Mouse (Mus musculus) layer of hippocampus, adult 9-11 months (tissue): ENCODE results near the gene Col4a4.

ENCODE experiments used
- DNase-seq: peaks from one replicate; pipeline ENCODE4 v3.0.0; 2022

Col4a4 gene

GRCm38 (mm10) chr1:82577339-82577738 is 9.3 kb downstream of the Col4a4 start:
- DNase-seq = no peak

- no peak for DNase-seq
Measured at GRCm38 (mm10) chr1:82576182-82576581, 10.5 kb downstream of the Col4a4 start.

GRCm38 (mm10) chr1:82575681-82576080 is 11.0 kb downstream of the Col4a4 start:
- DNase-seq = no peak

GRCm38 (mm10) chr1:82571758-82572157 is 14.9 kb downstream of the Col4a4 start:
- DNase-seq = no peak

- no peak for DNase-seq
Measured at GRCm38 (mm10) chr1:82569405-82569804, 17.2 kb downstream of the Col4a4 start.

GRCm38 (mm10) chr1:82560223-82560622 is 26.4 kb downstream of the Col4a4 start:
- no peak for DNase-seq

GRCm38 (mm10) chr1:82554889-82555288 is 31.8 kb downstream of the Col4a4 start:
- DNase-seq = no peak

- no peak for DNase-seq
Measured at GRCm38 (mm10) chr1:82554443-82554850, 32.2 kb downstream of the Col4a4 start.

- no peak for DNase-seq
Measured at GRCm38 (mm10) chr1:82545199-82545960, 41.3 kb downstream of the Col4a4 start.

GRCm38 (mm10) chr1:82544419-82545185 is 42.0 kb downstream of the Col4a4 start:
- no peak for DNase-seq

GRCm38 (mm10) chr1:82543934-82544333 is 42.7 kb downstream of the Col4a4 start:
- no peak for DNase-seq

GRCm38 (mm10) chr1:82540056-82540455 is 46.6 kb downstream of the Col4a4 start:
- DNase-seq = no peak

- DNase-seq = no peak
Measured at GRCm38 (mm10) chr1:82537848-82538247, 48.8 kb downstream of the Col4a4 start.

GRCm38 (mm10) chr1:82536515-82537174 is 50.0 kb downstream of the Col4a4 start:
- DNase-seq = peak; percentile 22

- DNase-seq = no peak
Measured at GRCm38 (mm10) chr1:82527931-82528330, 58.7 kb downstream of the Col4a4 start.

GRCm38 (mm10) chr1:82491954-82492353 is 94.7 kb downstream of the Col4a4 start:
- no peak for DNase-seq

GRCm38 (mm10) chr1:82486371-82486770 is 100.3 kb downstream of the Col4a4 start:
- DNase-seq = no peak

- DNase-seq = no peak
Measured at GRCm38 (mm10) chr1:82482371-82482770, 104.3 kb downstream of the Col4a4 start.

GRCm38 (mm10) chr1:82479696-82480487 is 106.8 kb downstream of the Col4a4 start:
- DNase-seq = no peak

- no peak for DNase-seq
Measured at GRCm38 (mm10) chr1:82476746-82477145, 109.9 kb downstream of the Col4a4 start.

GRCm38 (mm10) chr1:82476256-82476655 is 110.4 kb downstream of the Col4a4 start:
- DNase-seq = no peak

- DNase-seq = no peak
Measured at GRCm38 (mm10) chr1:82475821-82476220, 110.8 kb downstream of the Col4a4 start.

GRCm38 (mm10) chr1:82475254-82475653 is 111.4 kb downstream of the Col4a4 start:
- no peak for DNase-seq
